Mouse (Mus musculus) lung, postnatal 0 days (tissue): ENCODE measurements around the gene Igf2r. TPM values are rescaled to one million over a fixed set of nuclear protein-coding genes. Genes with fewer than 3 reads are reported as not detected.
A peak's percentile ranks its signal among the peaks of the same experiment; 100 is the strongest.

Experiments used
- ATAC-seq: fragments of 200-750 bp; cut with Nextera tagmentation; 2 replicates; pipeline ENCODE4 v1.8.0; 2017; ENCODE audit warnings: moderate library complexity
- DNase-seq: peaks from one replicate; pipeline ENCODE4 v3.0.0-alpha.2; 2016; ENCODE audit warnings: low spot score
- H3K27ac ChIP-seq: fragments of 300-500 bp; sonication (generic); 2 replicates; pipeline ENCODE4 v1.5.1; 2014; ENCODE audit warnings: antibody characterized with exemption, mild to moderate bottlenecking, low read length, mixed read lengths
- H3K27me3 ChIP-seq: fragments of 300-500 bp; sonication (generic); replicated peaks from 2 replicates; pipeline ENCODE4 v1.6.1; 2014; ENCODE audit warnings: low read length, mixed read lengths; ENCODE audit not compliant: insufficient read depth
- H3K36me3 ChIP-seq: fragments of 300-500 bp; sonication (generic); 2 replicates; pipeline ENCODE4 v1.6.1; 2014; ENCODE audit warnings: low read length, mixed read lengths; ENCODE audit not compliant: insufficient read depth
- H3K4me1 ChIP-seq: fragments of 300-500 bp; sonication (generic); 2 replicates; pipeline ENCODE4 v1.6.1; 2014; ENCODE audit warnings: antibody characterized with exemption, low read depth, low read length, mixed read lengths; ENCODE audit not compliant: insufficient read depth
- H3K4me2 ChIP-seq: fragments of 300-500 bp; sonication (generic); replicated peaks from 2 replicates; pipeline ENCODE4 v1.6.1; 2014; ENCODE audit warnings: low read depth, mild to moderate bottlenecking, low read length, moderate library complexity, mixed read lengths
- H3K4me3 ChIP-seq: fragments of 300-500 bp; sonication (generic); 2 replicates; pipeline ENCODE4 v1.5.1; 2014; ENCODE audit warnings: low read depth, low read length
- H3K9ac ChIP-seq: fragments of 300-500 bp; sonication (generic); replicated peaks from 2 replicates; pipeline ENCODE4 v1.6.1; 2014; ENCODE audit warnings: low read depth, mild to moderate bottlenecking
- H3K9me3 ChIP-seq: fragments of 300-500 bp; sonication (generic); 2 replicates; pipeline ENCODE4 v1.6.1; 2016; ENCODE audit warnings: low read length, mixed read lengths
- CTCF ChIP-seq: IDR thresholded peaks from 2 replicates; pipeline ENCODE4 v1.5.1; 2016; ENCODE audit warnings: antibody characterized with exemption, mild to moderate bottlenecking
- EP300 ChIP-seq: IDR thresholded peaks from 2 replicates; pipeline ENCODE4 v1.6.1; 2016; ENCODE audit warnings: antibody characterized with exemption, mild to moderate bottlenecking, control low read depth
- WGBS: fragments of 180-500 bp; shearing (Covaris S2); extraction: QIAGEN DNeasy Blood & Tissue Kit; methylation state at CpG from one replicate; pipeline ENCODE4 v1.1.7; 2014; 5-methylcytosine and 5-hydroxymethylcytosine counted together
- polyA plus RNA-seq: library from polyadenylated mRNA; unstranded; fragments of >200 nt; fragmentation: Nextera tagmentation; extraction: Ambion mirVana; gene quantifications from 2 replicates; pipeline ENCODE4 v1.2.1, GENCODE M21; 2015

Igf2r gene
- polyA plus RNA-seq, 1 experiment from 2014 or later = 26.7 TPM

DNA sequence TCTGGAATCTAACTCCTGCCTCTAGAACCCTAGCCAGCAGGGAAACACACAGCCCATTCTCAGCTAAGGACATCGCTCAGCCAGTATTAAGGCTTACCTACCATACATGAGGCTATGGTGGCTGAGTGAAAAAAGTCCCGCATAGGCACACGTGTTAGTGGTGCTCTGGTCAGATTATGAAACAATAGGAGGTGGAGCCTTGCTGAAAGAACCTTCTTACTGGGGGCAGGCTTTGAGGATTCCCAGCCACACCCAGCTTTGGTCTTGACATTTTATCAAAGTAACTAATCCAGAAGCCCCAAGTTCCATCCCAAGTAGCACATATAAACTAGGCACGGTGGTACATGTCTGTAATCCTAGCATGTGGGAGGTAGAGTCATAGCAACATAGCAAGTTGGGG, 16.4 kb downstream of the Igf2r start:
- Histone ChIP-seq H3K4me2 (no peak overlapping the region), H3K9me3 (no peaks in the 10 kb centered on the region), H3K4me3 (no peak overlapping the region), H3K27me3 (no peaks in the 10 kb centered on the region), H3K4me1 (peaks cover 48% of the 10 kb centered on the region), H3K36me3 (no peaks in the 10 kb centered on the region), H3K9ac (no peak overlapping the region), H3K27ac (no peak overlapping the region; the same call in 1 of the 2 replicates)
- TF ChIP-seq EP300 = no peak
- TF ChIP-seq CTCF = no peak
- peak; percentile 52 for DNase-seq
- 40% methylated on average over 4 of the region's 4 CpGs for WGBS
- no peak for ATAC-seq

DNA sequence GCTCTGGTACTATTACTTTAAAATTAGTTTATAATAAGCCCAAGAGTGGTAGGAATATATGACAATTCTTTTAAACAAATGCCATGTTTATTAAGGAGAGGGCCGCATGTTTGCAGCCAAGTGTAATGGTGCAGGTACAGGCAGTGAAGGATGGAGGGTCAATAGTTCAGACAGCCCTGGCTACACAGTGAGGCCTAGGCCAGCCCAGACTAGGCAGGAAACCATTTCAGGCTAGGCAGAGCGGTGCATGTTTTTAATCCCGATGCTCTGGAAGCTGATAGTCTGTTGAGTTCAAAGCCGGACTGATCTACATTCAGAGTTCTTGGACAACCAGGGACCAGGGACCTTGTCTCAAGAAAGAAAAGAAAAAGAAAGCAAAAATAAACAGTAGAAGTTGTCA, 17.8 kb downstream of the Igf2r start:
- WGBS = 41% methylated on average over 4 of the region's 4 CpGs
- no peaks in the 10 kb centered on the region for H3K9me3 ChIP-seq
- no peaks in the 10 kb centered on the region for H3K36me3 ChIP-seq
- H3K9ac ChIP-seq = no peak overlapping the region
- TF ChIP-seq CTCF = no peak
- TF ChIP-seq EP300 = no peak
- DNase-seq (no peak), ATAC-seq (no peak)
- peak overlapping the region; percentile 66; the same call in 1 of the 2 replicates for H3K27ac ChIP-seq
- no peak overlapping the region for H3K4me2 ChIP-seq
- H3K27me3 ChIP-seq = no peaks in the 10 kb centered on the region
- no peak overlapping the region for H3K4me3 ChIP-seq
- H3K4me1 ChIP-seq = peaks cover 38% of the 10 kb centered on the region

DNA sequence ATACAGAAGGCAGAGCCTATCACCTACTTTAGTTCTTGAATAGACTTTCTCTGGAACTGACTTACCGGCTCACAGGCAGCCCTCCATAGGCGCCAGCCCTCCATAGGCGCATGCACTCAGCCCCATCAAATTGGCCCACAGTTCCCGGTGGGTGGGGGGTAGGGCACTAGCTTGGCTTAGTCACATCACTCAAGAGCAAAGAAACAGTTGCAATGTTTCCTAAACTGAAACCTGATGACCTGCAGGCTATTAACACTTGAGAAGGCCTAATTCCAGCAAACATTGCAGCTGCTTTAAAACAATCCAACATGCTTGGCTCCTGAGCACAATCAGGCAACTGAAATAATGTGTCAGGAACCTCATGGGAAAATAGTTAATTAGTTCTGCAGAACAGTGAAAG, 18.2 kb downstream of the Igf2r start:
- no peaks in the 10 kb centered on the region for H3K9me3 ChIP-seq
- H3K27ac ChIP-seq = peak overlapping the region; percentile 89
- peaks cover 38% of the 10 kb centered on the region for H3K4me1 ChIP-seq
- DNase-seq (peak; percentile 65), ATAC-seq (peak; percentile 35)
- H3K27me3 ChIP-seq = no peaks in the 10 kb centered on the region
- no peak overlapping the region for H3K4me2 ChIP-seq
- 31% methylated on average over 4 of the region's 4 CpGs for WGBS
- H3K36me3 ChIP-seq = no peaks in the 10 kb centered on the region
- H3K9ac ChIP-seq = no peak overlapping the region
- H3K4me3 ChIP-seq = no peak overlapping the region
- TF ChIP-seq CTCF (no peak), EP300 (no peak)

DNA sequence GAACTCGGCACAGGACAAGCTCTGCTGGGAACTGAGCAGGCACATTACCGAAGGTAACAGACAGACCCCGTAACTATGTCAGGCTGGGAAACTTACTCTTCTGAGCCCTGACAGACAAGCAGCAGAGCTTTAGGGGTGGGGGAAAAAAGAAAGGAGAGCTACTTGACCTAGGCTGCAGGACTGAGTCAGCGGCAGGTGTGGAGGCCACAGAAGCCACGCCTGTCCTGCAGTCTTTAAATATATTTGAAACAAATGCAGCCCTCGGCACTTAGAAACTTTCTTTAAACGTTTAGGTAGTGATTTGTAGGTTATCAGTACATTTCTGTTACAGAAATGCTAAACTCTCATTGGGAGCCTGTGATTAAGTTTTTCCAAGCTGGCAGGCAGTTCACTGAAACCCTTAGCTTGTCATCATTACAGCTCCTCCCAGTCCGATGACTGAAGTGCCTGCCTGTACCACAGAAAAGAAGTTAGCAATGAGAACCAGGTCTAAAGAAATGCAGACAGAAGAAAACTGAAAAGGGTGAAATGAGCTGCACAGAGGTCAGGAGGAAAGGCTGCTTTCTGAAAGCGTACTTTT, 18.8 kb downstream of the Igf2r start:
- DNase-seq = peak; percentile 61
- Histone ChIP-seq H3K4me1 (peaks cover 37% of the 10 kb centered on the region), H3K27ac (peak overlapping the region; percentile 89), H3K27me3 (no peaks in the 10 kb centered on the region), H3K9ac (no peak overlapping the region), H3K36me3 (no peaks in the 10 kb centered on the region), H3K9me3 (no peaks in the 10 kb centered on the region), H3K4me3 (no peak overlapping the region), H3K4me2 (peak overlapping the region; percentile 31)
- TF ChIP-seq CTCF (no peak), EP300 (0 out of 2 replicates have a peak, but pooled peaks have one; percentile 12)
- peak; percentile 36 for ATAC-seq
- WGBS = 37% methylated on average over 9 of the region's 9 CpGs

DNA sequence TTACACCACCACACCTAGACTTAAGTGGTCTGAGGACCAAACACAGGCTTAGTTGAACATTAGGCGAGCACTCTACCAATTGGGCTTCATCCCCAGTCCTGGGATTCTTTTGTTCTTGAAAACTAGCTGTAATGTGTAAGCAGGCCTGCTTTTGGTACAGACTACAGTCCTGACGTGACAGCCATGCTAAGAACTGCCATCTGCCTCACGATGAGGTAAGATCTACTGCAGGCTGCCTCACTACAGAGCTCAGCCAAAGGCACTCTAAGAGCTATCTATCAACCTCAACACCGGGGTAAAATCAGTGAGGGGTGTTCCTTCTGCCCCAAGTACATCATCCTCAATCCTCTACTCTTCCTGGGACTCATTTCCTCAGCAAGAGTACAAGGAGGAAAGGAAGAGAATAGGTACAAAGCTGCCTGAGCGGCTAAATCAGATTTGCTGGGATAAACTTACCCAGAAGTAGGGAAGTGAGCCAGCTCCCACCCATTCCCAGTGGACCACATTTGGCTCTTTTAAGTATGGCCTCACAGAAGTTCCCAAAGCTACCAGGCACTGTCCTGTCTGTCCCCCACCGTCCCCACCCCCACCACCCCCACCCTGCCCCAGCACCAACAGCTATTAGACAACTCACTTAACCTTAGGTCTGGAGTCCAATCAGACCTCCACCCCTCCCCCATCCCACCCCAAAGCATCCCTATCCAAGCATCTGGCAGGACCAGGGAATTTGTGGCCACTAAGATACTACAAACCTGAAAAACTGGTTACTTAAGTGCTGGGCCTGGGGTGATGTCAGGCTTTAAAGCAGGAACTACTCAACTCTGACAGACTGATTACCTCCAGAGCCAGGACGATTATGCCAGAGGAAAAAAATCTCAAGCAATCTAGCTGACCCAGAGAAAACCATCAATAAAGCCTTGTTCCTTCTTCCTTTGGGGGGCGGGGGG, 19.8 kb downstream of the Igf2r start:
- Histone ChIP-seq H3K27me3 (no peaks in the 10 kb centered on the region), H3K4me2 (peak overlapping the region; percentile 31; the same call in 1 of the 2 replicates), H3K4me1 (peaks cover 29% of the 10 kb centered on the region), H3K4me3 (no peak overlapping the region), H3K9ac (no peak overlapping the region), H3K36me3 (no peaks in the 10 kb centered on the region), H3K27ac (peak overlapping the region; percentile 89), H3K9me3 (no peaks in the 10 kb centered on the region)
- TF ChIP-seq CTCF (no peak), EP300 (peak; percentile 83)
- WGBS = 17% methylated on average over 7 of the region's 8 CpGs
- ATAC-seq (peak; percentile 84), DNase-seq (peak; percentile 88)

DNA sequence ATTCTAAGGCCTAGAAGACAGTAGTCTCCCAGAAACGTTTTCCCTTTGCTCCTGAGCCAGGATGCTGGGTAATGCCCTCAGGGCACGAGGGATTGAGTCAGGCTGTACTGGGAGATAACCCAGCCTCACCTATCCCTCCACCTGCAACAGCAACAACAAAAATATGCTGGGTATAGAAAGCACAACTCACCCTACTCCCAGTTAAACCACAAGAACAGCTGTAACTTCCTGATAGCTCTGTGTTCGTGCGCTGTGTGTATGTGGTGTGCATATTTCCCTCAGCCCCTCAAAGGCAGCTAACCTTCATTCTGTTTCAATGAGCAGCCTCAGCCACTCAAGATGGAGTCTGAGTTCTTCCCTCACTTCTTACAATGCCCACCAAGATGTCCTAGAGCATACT, 23.7 kb downstream of the Igf2r start:
- DNase-seq (no peak), ATAC-seq (no peak)
- H3K9me3 ChIP-seq = peaks cover 11% of the 10 kb centered on the region; the same call in 1 of the 2 replicates
- TF ChIP-seq EP300 (no peak), CTCF (no peak)
- peaks cover 14% of the 10 kb centered on the region for H3K36me3 ChIP-seq
- no peaks in the 10 kb centered on the region for H3K27me3 ChIP-seq
- no peak overlapping the region for H3K4me3 ChIP-seq
- 56% methylated on average over 4 of the region's 4 CpGs for WGBS
- no peak overlapping the region for H3K9ac ChIP-seq
- H3K27ac ChIP-seq = no peak overlapping the region
- no peak overlapping the region for H3K4me2 ChIP-seq
- peaks cover 17% of the 10 kb centered on the region; the same call in 1 of the 2 replicates for H3K4me1 ChIP-seq
